Mouse (Mus musculus) liver, embryonic 13.5 days (tissue): ENCODE results near the gene Gpc6. TPM values are rescaled to one million over a fixed set of nuclear protein-coding genes. Genes with fewer than 3 reads are reported as not detected.

Experiments
- ATAC-seq: fragments of 200-750 bp; cut with Nextera tagmentation; 2 replicates; pipeline ENCODE4 v1.8.0; 2017; ENCODE audit warnings: low read depth, mild to moderate bottlenecking, moderate number of reproducible peaks, moderate library complexity
- DNase-seq: peaks from one replicate; pipeline ENCODE4 v3.0.0; 2022
- H3K27ac ChIP-seq: fragments of 300-500 bp; sonication (generic); 2 replicates; pipeline ENCODE4 v1.5.1; 2015; ENCODE audit warnings: moderate library complexity, mild to moderate bottlenecking, inconsistent platforms
- H3K27me3 ChIP-seq: fragments of 300-500 bp; sonication (generic); 2 replicates; pipeline ENCODE4 v1.6.1; 2015; ENCODE audit warnings: mild to moderate bottlenecking, inconsistent platforms
- H3K36me3 ChIP-seq: fragments of 300-500 bp; sonication (generic); 2 replicates; pipeline ENCODE4 v1.6.1; 2015; ENCODE audit warnings: mild to moderate bottlenecking, inconsistent platforms
- H3K4me1 ChIP-seq: fragments of 300-500 bp; sonication (generic); replicated peaks from 2 replicates; pipeline ENCODE4 v1.6.1; 2015; ENCODE audit warnings: inconsistent platforms
- H3K4me2 ChIP-seq: fragments of 300-500 bp; sonication (generic); 2 replicates; pipeline ENCODE4 v1.6.1; 2015; ENCODE audit warnings: inconsistent platforms, mild to moderate bottlenecking, moderate library complexity
- H3K4me3 ChIP-seq: fragments of 300-500 bp; sonication (generic); replicated peaks from 2 replicates; pipeline ENCODE4 v1.5.1; 2015; ENCODE audit warnings: mild to moderate bottlenecking, inconsistent platforms
- H3K9ac ChIP-seq: fragments of 300-500 bp; sonication (generic); 2 replicates; pipeline ENCODE4 v1.6.1; 2015; ENCODE audit warnings: mild to moderate bottlenecking, inconsistent platforms
- H3K9me3 ChIP-seq: fragments of 300-500 bp; sonication (generic); replicated peaks from 2 replicates; pipeline ENCODE4 v1.6.1; 2016; ENCODE audit warnings: inconsistent platforms
- WGBS: fragments of 180-500 bp; shearing (Covaris S2); methylation state at CpG from one replicate; pipeline ENCODE4 v1.1.7; 2015; ENCODE audit not compliant: insufficient replicate concordance; 5-methylcytosine and 5-hydroxymethylcytosine counted together
- polyA plus RNA-seq: library from polyadenylated mRNA; unstranded; fragments of >200 nt; fragmentation: Nextera tagmentation; extraction: Ambion mirVana; gene quantifications from 2 replicates; pipeline ENCODE4 v1.2.1, GENCODE M21; 2015

Gene Gpc6
- polyA plus RNA-seq, 1 experiment from 2014 or later = 3.3 TPM

DNA sequence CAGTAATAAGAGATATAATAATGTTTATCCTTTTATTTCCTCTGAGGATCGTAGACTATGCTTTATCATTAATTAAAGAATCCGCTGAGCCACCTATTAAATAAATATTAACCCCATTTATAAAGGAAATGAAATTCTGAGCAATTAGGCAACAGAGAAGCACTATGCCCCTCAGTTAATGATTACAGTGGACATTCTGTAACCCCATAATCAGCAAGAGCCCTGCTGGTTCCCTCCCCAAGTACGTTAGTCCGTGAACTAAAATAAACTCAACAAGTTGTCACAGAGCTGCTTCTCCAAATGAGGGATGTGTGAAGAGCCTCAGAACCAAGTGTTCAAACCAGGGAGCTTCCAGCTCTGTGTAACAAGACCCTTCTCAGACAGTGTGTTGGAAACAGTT is 892.1 kb downstream of the Gpc6 start:
- DNase-seq (no peak), ATAC-seq (no peak)
- Histone ChIP-seq H3K4me2 (no peak overlapping the region), H3K9me3 (no peaks in the 10 kb centered on the region), H3K4me3 (no peak overlapping the region), H3K9ac (no peak overlapping the region), H3K36me3 (no peaks in the 10 kb centered on the region), H3K27ac (no peak overlapping the region), H3K27me3 (no peaks in the 10 kb centered on the region), H3K4me1 (no peaks in the 10 kb centered on the region)
- 61% methylated on average over 4 of the region's 4 CpGs for WGBS

DNA sequence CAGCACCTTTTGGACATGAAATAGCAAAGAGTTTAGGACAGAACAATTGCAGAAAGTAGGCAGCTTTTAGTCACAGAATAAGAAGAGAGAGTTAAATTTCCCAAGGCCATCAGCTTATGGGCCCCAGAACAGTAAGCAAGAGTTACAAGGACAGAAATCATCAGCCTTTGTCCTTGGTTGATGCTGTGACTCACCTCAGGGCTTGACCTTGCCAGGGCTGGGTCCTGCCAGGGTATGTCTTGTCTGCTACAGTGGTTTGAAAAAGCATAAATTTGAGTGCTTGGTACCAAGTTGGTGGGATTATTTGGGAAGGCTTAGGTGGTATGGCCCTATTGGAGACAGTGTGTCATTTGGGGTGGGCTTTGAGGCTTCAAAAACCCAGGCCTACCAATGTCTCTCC is 899.4 kb downstream of the Gpc6 start:
- no peaks in the 10 kb centered on the region for H3K27me3 ChIP-seq
- 0 out of 2 replicates have a peak, but pooled peaks cover 2% of the 10 kb centered on the region for H3K9me3 ChIP-seq
- H3K27ac ChIP-seq = no peak overlapping the region
- H3K4me1 ChIP-seq = no peaks in the 10 kb centered on the region
- no peak overlapping the region for H3K4me2 ChIP-seq
- no peak overlapping the region for H3K9ac ChIP-seq
- DNase-seq = no peak
- ATAC-seq = no peak
- no peak overlapping the region for H3K4me3 ChIP-seq
- H3K36me3 ChIP-seq = no peaks in the 10 kb centered on the region

DNA sequence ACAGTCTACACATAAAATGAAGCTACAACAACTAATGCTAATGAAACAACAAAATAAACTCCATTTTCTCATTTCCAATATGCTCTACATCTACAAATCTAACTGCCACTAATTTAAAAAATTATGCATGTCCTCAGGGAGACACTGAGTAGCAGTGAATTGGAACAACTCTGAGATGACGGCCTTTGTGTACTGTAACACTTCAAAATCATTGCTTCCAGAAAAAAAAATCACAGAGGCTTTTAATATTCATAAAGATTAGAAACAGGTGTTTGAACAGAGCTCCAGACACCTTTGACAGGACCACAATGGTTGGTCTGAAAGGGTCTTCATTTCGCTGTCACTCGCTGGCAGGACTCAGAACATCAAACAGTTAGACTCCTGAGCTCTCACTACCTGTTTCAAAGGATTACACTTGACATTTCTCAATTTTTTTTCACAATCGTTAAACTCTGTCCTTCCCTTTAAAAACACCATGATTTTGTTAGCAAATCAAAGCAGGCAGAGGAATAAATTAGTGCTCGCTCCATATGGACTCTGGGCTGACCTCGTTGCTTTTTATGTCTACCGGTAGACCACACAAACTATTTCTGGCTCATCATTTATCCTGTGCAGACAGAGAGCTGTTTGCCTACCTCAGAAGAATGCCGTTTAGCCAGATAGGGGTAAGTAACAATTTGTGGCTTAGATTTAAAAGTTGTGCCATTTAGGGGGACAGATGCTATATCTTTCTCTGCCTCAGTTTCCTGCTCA is 901.4 kb downstream of the Gpc6 start:
- Histone ChIP-seq H3K4me2 (no peak overlapping the region), H3K27me3 (no peaks in the 10 kb centered on the region), H3K9me3 (0 out of 2 replicates have a peak, but pooled peaks cover 2% of the 10 kb centered on the region), H3K4me1 (no peaks in the 10 kb centered on the region), H3K27ac (no peak overlapping the region), H3K4me3 (no peak overlapping the region), H3K36me3 (no peaks in the 10 kb centered on the region), H3K9ac (no peak overlapping the region)
- DNase-seq (no peak), ATAC-seq (no peak)
- WGBS = 61% methylated on average over 8 of the region's 8 CpGs

DNA sequence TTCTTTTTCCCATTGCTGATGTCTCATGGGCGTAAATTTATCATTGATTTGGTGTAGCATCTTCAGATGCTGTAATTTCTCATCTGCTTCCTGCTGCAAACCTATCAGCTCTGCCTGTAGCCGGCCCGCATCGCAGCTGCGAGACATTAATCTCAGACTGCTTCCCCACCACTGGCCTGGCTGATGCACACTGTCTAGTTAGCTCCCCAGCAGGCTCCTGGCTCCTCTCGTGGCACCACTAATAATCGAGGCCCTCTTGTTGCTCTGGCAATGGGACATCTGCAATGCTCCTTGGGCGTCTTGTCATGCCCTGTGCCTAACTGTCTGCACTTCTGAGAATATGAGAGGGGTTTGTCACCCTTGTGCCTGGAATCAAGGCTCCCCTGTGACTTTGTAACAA is 906.2 kb downstream of the Gpc6 start:
- no peak overlapping the region for H3K27ac ChIP-seq
- H3K36me3 ChIP-seq = no peaks in the 10 kb centered on the region
- no peak overlapping the region for H3K4me3 ChIP-seq
- H3K9me3 ChIP-seq = no peaks in the 10 kb centered on the region; the same call in 1 of the 2 replicates
- H3K4me2 ChIP-seq = no peak overlapping the region
- no peak overlapping the region for H3K9ac ChIP-seq
- DNase-seq (no peak), ATAC-seq (no peak)
- no peaks in the 10 kb centered on the region for H3K4me1 ChIP-seq
- WGBS = 73% methylated on average over 8 of the region's 8 CpGs
- no peaks in the 10 kb centered on the region for H3K27me3 ChIP-seq

DNA sequence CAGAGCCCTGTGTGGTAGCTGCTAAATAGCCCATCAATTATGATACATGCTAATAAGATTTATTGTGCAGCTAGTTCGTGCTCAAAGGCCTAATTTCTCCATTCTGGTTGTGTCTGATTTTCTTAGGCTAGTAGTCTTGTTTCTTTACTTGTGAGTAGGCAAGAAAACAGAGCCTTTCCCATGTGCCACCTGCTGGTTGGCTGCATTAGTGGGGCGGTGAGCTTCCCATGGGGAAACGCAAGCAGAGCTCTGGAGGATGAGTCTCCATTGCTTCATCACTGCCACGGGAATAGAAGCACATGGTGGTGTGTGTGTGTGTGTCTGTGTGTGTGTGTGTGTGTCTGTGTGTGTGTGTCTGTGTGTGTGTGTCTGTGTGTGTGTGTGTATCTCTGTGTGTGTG is 906.6 kb downstream of the Gpc6 start:
- Histone ChIP-seq H3K4me1 (no peaks in the 10 kb centered on the region), H3K9ac (no peak overlapping the region), H3K27ac (no peak overlapping the region), H3K4me3 (no peak overlapping the region), H3K27me3 (no peaks in the 10 kb centered on the region), H3K4me2 (no peak overlapping the region), H3K36me3 (no peaks in the 10 kb centered on the region), H3K9me3 (no peaks in the 10 kb centered on the region; the same call in 1 of the 2 replicates)
- 53% methylated on average over 4 of the region's 4 CpGs for WGBS
- DNase-seq (no peak), ATAC-seq (no peak)

DNA sequence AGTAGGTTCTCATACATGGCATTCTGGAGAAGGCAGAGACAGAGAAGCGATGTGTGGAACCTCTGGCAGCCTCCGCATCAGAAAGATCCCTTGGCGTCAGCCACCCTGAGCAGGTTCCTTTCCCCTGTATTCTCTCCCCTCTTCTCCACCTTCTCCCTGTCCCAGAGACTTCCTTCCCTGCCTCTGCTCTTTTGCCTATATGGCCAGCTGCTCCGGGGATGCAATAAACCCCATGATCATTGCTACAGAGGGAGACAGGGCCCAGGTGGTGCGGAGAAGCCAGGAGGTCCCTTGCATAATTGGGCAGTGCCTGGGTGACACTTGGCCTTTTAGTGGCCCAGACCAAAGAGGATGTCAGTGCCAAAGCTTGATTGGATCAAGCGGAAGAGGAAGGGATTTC is 910.4 kb downstream of the Gpc6 start:
- Histone ChIP-seq H3K9me3 (no peaks in the 10 kb centered on the region; the same call in 1 of the 2 replicates), H3K9ac (no peak overlapping the region), H3K4me1 (no peaks in the 10 kb centered on the region), H3K4me2 (no peak overlapping the region), H3K27ac (no peak overlapping the region), H3K4me3 (no peak overlapping the region), H3K27me3 (no peaks in the 10 kb centered on the region), H3K36me3 (no peaks in the 10 kb centered on the region)
- ATAC-seq (no peak), DNase-seq (no peak)
- WGBS = 69% methylated on average over 6 of the region's 6 CpGs

DNA sequence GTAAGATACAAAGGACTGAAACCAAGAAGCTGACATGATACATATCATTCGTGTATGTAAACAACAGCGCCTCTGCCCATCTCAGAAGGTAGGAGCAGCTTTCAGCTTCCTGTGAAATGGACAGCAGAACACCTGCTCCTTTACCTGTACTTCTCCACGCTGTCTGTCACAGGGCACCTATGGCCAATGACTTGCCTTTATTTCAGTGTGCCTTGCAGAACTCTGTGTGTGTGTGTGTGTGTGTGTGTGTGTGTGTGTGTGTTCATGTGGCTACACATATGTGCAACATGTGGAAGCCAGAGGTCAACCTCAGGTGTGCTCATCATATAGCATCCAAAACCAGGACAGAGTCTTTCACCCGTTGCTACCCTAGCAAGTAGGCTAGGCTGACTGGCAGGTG is 911.9 kb downstream of the Gpc6 start:
- Histone ChIP-seq H3K4me3 (no peak overlapping the region), H3K36me3 (no peaks in the 10 kb centered on the region), H3K4me2 (no peak overlapping the region), H3K9me3 (no peaks in the 10 kb centered on the region; the same call in 1 of the 2 replicates), H3K4me1 (no peaks in the 10 kb centered on the region), H3K27ac (no peak overlapping the region), H3K9ac (no peak overlapping the region), H3K27me3 (no peaks in the 10 kb centered on the region)
- 70% methylated on average over 4 of the region's 4 CpGs for WGBS
- DNase-seq (no peak), ATAC-seq (no peak)

DNA sequence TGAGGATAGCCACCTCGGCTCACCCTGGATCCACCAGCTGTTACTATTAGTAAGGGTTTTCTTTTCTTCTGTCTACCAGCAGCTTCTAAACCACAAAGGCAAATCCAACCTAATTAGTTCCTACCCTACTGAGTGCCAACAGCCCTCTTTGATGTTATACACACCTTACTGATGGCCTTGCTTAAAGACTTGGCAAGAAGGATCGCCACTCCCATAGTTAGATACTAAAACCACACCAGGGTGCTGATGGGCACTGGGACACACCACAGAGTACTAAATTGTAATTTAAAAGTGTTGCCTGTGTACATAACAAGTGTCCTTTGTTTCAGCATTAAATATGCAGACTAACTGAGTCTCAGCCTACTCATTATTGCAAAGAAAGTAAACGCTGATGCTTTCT is 912.6 kb downstream of the Gpc6 start:
- DNase-seq (no peak), ATAC-seq (no peak)
- 58% methylated on average over 3 of the region's 3 CpGs for WGBS
- H3K27ac ChIP-seq = no peak overlapping the region
- H3K27me3 ChIP-seq = no peaks in the 10 kb centered on the region
- no peaks in the 10 kb centered on the region for H3K9me3 ChIP-seq
- no peak overlapping the region for H3K4me3 ChIP-seq
- H3K4me2 ChIP-seq = no peak overlapping the region
- H3K9ac ChIP-seq = no peak overlapping the region
- no peaks in the 10 kb centered on the region for H3K36me3 ChIP-seq
- no peaks in the 10 kb centered on the region for H3K4me1 ChIP-seq

DNA sequence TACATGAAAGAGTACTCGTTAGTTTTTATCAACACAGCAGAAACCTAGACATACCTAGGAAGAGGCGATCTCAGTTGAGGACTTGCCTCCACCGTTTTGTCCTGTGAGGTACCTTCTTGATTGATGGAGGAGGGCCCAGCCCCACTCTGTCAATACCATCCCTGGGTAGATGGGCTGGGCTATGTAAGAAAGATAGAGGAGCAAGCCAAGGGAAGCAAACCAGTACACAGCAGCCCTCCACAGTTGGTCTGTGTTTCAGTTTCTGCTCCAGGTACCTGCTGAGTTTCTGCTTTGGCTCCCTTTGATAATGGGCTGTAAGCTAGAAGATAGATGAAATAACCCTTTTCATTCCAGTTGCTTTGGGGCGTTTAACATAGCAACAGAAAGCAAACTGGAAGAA is 916.1 kb downstream of the Gpc6 start:
- Histone ChIP-seq H3K4me1 (no peaks in the 10 kb centered on the region), H3K27me3 (no peaks in the 10 kb centered on the region), H3K4me3 (no peak overlapping the region), H3K9ac (no peak overlapping the region), H3K9me3 (no peaks in the 10 kb centered on the region), H3K27ac (no peak overlapping the region), H3K4me2 (no peak overlapping the region), H3K36me3 (no peaks in the 10 kb centered on the region)
- ATAC-seq (no peak), DNase-seq (no peak)
- WGBS = 64% methylated on average over 4 of the region's 4 CpGs

DNA sequence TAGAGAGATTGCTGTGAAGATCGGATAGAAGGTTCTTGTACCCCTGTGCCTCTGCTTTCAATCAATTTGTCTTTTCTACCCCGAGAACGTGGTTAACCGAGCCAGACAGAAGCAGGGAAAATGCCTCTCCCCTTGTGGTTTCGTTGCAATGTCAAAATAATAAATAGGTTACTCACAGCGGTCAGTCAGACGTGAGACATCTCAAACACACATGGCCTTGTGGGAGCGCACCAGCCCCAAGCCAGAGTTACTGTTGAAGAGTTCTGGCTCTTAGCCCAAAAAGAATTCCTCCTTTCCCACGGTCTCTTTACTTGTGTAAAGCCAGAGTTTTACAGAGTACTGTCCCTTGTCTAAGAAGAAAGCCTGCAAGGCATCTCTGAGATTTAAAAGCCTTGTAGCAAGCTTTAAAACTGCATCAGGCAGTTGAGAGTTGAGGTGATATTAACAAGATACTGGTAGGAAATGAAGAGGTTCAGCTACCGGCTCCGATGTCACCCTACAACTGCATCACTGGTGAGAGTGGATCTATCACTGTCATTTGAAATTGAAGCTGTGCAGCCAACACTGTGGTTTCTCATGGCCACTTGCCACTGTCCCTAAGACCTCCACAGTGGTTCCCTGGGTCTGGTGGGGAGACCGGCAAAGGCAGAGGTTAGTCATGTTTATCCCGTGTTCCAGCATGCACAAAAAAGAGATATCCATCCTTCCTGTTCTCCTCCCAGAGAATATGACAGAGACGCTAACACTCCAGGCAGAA is 916.9 kb downstream of the Gpc6 start:
- no peaks in the 10 kb centered on the region for H3K4me1 ChIP-seq
- H3K9ac ChIP-seq = no peak overlapping the region
- H3K4me3 ChIP-seq = no peak overlapping the region
- 52% methylated on average over 14 of the region's 14 CpGs for WGBS
- H3K9me3 ChIP-seq = no peaks in the 10 kb centered on the region
- DNase-seq (no peak), ATAC-seq (no peak)
- H3K4me2 ChIP-seq = no peak overlapping the region
- H3K27me3 ChIP-seq = no peaks in the 10 kb centered on the region
- no peak overlapping the region for H3K27ac ChIP-seq
- no peaks in the 10 kb centered on the region for H3K36me3 ChIP-seq

DNA sequence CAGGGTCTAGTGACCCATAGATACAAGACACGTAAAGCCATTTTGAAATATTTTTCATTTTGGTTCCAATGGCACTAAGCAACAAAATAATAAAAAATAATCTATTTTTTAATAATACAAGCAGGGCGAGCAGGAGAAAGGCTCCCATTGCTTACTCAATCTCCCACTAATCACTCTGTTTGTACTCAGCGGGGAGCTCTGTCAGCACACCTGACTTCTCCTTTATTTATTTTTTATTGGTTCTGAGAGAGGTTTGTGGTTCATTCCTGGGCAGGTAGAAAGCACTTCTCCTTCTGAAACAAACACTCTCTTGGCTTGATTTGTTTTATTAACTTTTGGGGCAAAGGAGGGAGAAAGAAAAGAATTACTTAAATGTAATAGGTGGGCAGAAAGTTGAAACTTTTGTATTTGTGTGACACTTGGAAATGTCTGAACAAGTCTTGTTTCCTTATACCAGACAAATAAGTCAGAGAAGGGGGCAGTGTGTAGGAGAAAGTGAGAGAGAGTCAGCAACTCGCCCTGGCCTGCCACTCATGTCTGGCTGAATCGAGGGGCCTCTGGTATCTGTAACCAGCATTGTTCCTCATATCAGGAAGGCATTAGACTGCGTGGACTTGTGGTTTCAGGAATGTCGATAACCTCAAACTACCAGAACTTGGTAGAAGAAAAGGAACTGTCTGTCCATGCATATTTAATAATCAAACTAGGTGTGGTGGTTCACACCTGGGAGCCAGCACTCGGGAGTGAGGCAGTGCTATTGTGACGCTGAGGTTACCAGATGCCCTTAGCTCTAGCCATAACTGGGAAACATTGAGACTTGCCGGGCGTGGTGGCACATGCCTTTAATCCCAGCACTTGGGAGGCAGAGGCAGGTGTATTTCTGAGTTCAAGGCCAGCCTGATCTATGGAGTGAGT is 924.7 kb downstream of the Gpc6 start:
- no peak for ATAC-seq

More for the DNA sequence above, 924.7 kb downstream of the Gpc6 start:
- H3K27me3 ChIP-seq = no peaks in the 10 kb centered on the region
- no peaks in the 10 kb centered on the region for H3K36me3 ChIP-seq
- H3K27ac ChIP-seq = no peak overlapping the region
- H3K4me3 ChIP-seq = no peak overlapping the region
- no peak overlapping the region for H3K4me2 ChIP-seq
- no peak overlapping the region for H3K9ac ChIP-seq
- WGBS = 62% methylated on average over 11 of the region's 11 CpGs
- DNase-seq = no peak
- H3K9me3 ChIP-seq = no peaks in the 10 kb centered on the region
- no peaks in the 10 kb centered on the region for H3K4me1 ChIP-seq
